Mouse (Mus musculus) mouse embryonic stem cell (cell line): ENCODE measurements at regions not wholly inside any gene's neighbourhood (a gene's known extent, or its start where the extent isn't known, plus 50 kb on each side); places are given as distances from the start of the nearest gene placed in this dataset.

Experiments used
- in situ Hi-C, 2 experiments: fragments of 300-500 bp; cut with MboI; formaldehyde crosslinking; loops; 1 replicate in 1 of 2; 3 replicates in 1 of 2; pipeline ENCODE4 v1.14.3; 2019 to 2020; ENCODE audit warnings: low sequenced_read_pairs in 2 of 2, low pct_unique_long_range_greater_than_20kb in 1 of 2, mixed read lengths in 1 of 2; ENCODE audit not compliant: unreplicated experiment in 1 of 2

- in situ Hi-C loops = no loop called here
Observed at GRCm38 (mm10) chr1:186507956-186508355, 197.8 kb downstream of the Tgfb2 start.

- in situ Hi-C loops = no loop called here
Observed at GRCm38 (mm10) chr1:186506517-186506916, 199.3 kb downstream of the Tgfb2 start.

GRCm38 (mm10) chr1:186505912-186506311 is 199.9 kb downstream of the Tgfb2 start:
- in situ Hi-C loops = no loop called here

GRCm38 (mm10) chr1:186505051-186505711 is 200.6 kb downstream of the Tgfb2 start:
- in situ Hi-C loops = no loop called here

- in situ Hi-C loops = no loop called here
Observed at GRCm38 (mm10) chr1:186501726-186502125, 204.1 kb downstream of the Tgfb2 start.

DNA sequence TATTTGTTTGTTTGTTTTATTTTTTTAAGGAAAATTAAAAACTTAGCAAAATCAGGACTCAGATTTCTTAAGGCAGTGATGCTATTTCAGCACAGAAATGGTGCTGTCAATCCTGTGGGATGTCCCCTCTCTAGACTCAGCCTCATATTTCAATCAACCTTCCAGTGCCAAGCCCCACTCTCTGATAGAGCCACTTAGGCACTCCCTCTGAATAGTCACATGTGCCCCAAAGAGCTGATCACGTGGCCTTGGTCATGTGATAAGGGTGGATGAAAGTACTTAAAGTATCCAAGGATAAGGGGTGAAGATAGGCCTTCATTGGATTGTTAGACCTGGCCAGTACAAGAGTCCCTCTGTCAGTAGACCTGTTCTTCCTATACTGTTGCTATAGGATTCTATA is 207.9 kb downstream of the Tgfb2 start:
- in situ Hi-C loops = no loop called here

- in situ Hi-C loops = no loop called here
Observed at GRCm38 (mm10) chr1:186497333-186497732, 208.5 kb downstream of the Tgfb2 start.

- in situ Hi-C loops = no loop called here
Observed at GRCm38 (mm10) chr1:186494411-186494783, 211.4 kb downstream of the Tgfb2 start.

GRCm38 (mm10) chr1:186493664-186494410 is 212.0 kb downstream of the Tgfb2 start:
- in situ Hi-C loops = no loop called here

DNA sequence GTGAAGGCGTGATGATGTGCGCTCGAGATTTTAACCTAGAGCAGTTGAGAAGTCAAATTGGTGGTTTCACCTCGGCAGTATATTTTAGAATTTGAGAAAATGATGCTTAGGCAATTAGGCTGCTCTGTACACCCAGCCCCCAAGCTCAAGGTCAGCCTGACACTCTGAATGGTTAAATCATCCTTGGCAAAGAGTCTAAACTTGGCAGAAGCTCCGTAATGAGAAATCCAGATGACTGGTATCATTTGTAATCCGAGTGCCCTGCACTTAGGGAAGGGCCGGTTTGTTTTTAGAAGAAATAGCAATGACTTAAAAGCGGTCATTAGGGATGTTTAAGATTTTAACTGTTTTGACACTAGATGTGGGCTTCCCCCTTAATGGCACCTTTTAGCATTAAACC is 223.6 kb downstream of the Tgfb2 start:
- in situ Hi-C loops = no loop called here

- in situ Hi-C loops = no loop called here
Observed at GRCm38 (mm10) chr1:186480019-186480418, 225.8 kb downstream of the Tgfb2 start.

DNA sequence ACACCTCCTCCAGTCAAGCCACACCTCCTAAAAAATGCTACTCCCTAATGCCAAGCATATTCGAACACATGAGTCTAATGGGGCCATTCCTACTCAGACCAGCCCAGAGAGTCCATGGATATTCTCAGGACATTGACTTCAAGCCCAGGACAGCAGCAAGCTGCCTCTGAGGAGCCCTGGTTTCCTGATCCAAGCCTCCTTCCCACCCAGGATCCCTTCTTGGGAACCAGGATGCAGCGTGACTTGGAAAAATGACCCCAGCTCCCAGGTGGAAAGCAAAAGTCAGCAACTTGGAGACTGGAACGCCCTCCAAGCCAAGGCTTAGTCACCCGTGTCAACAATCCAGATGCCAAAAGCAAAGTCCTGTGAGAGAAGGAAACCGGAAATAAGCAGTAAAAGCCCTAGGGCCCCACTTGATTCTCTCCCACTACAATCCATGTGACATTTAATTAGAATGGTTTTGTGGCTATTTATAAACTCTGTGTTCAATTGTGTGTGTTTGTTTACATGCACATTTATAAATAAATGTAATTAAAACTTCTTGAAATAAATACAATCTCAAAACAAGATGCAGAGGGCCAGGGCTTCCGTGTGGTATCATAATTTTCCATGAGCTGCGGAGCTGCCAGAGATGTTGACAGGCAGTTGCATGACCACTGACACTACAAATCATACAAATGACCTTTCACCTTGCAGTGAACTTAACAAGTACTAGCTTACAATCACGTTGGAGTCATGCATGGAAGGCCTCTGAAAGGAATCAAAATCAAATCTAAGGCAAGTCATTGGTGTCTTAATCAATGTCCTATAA is 227.2 kb downstream of the Tgfb2 start:
- in situ Hi-C loops = no loop called here

DNA sequence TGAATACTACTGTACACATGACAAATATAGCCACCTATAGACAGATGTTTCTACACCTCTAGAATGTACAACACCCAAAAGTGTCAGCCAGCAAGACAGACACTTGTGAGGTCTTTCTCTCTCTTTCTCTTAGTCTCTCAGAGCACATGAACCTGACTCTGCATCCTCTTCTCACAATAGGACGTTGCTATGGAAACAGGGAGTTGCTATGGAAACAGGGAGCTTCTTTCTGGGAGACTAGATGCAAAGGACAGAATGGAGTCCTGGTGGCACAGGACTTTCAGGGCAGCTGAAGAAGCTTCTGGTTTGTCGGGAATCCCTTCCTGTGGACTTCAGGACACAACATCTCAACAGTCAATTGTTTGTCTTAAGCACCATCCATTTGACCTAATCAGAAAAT is 230.9 kb downstream of the Tgfb2 start:
- in situ Hi-C loops = no loop called here

- in situ Hi-C loops = no loop called here
Observed at GRCm38 (mm10) chr1:186474385-186474784, 231.4 kb downstream of the Tgfb2 start.

DNA sequence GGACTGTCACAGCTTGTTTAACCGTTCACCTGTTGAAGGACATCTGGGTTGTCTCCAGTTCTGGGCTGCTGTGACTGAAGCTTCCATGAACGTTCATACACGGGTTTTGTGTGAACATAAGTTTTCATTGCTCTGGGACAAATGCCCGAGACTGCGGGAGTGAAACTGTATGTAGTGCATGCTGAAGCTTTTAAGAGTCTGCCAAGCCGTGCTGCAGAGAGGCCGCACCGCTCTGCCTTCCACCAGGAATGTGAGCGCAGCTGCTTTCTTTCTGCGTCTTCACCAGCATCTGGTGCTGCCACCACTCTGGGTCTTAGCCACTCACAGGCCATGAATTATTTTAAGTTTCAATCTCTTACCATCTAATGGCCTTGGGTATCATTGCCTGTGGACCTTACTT is 232.8 kb downstream of the Tgfb2 start:
- in situ Hi-C loops = no loop called here

DNA sequence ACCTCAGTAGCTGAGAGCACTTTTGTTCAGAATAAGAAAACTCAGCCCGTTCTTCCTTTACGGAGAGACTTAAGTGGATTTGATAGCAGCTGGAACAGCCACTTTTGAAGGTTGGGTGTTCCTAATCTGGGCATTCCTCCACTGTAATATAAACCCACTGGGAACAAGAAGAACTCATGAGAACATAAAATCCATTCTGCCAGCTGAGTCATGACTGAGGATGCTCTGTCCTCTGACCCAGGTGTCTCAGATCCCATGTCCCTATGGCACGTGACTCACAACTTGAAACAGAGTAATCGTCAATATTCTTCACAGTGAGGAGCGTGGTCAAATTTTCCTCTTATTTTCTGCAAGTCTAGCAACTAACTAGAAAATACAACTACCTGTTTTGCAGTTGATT is 240.3 kb downstream of the Tgfb2 start:
- in situ Hi-C loops = loop anchor here in 1 of 2 experiments (10.0 kb wide), 1 partner anchor 239 kb away; the partner anchor contains the start of gene Tgfb2

GRCm38 (mm10) chr1:186460742-186461141 is 245.0 kb downstream of the Tgfb2 start:
- in situ Hi-C loops = loop anchor here in 1 of 2 experiments (10.0 kb wide), 1 partner anchor 244 kb away; the partner anchor contains the start of gene Tgfb2

- in situ Hi-C loops = no loop called here
Observed at GRCm38 (mm10) chr1:186458099-186458637, 247.6 kb downstream of the Tgfb2 start.

GRCm38 (mm10) chr1:186457098-186457497 is 248.7 kb downstream of the Tgfb2 start:
- in situ Hi-C loops = no loop called here
